Mouse (Mus musculus) testis, adult 2 months (tissue): ENCODE data around the gene Rnf34.

ENCODE experiments used
- CTCF ChIP-seq: fragments of 200-500 bp; IDR thresholded peaks from 2 replicates; pipeline ENCODE4 v1.5.1; 2012; ENCODE audit warnings: low read depth, mild to moderate bottlenecking, inconsistent platforms, low read length, moderate library complexity; ENCODE audit not compliant: control insufficient read depth, insufficient read depth, insufficient replicate concordance
- POLR2A ChIP-seq: fragments of 200-500 bp; IDR thresholded peaks from 2 replicates; pipeline ENCODE4 v1.6.1; 2012; ENCODE audit warnings: low read depth, mild to moderate bottlenecking, inconsistent platforms, low read length, moderate library complexity; ENCODE audit not compliant: control insufficient read depth

DNA sequence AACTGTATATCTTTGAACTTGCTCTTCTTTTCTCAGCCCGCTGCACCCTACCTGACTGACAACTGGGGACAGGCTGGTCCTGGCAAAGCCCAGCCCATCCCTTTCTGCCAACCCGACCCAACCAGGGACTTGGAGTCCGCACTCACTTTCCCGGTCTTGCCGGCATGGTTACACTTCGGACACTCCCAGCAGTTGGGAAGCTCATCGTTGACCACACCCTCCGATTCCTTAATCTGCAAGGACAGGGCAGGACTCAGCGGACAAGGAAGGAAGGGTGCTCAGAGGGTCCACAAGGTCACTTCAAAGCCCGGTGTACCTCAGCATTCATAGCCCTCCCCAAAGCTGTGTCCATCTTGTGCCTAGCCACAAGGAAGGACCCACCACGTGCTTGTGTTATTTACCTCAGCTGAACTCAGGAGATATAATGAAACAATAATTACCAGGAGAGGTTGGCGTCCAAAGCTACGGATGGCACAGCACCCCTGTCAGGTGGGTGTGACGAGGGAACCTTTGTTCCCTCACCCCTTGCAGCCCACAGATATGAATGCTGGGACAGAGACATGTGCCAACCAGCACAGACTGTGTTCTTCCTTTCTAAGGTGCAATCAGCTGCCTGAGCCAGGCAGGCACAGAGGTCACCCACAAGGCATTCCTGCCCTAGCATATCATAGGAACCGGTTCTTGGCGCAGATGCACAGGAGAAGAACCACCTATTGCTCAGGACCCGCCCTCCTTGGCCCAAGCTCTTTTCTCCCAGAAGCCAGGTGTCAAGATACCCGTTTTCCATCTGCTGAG, 32.6 kb downstream of the Rnf34 start:
- TF ChIP-seq CTCF, result no peak
- no peak for TF ChIP-seq POLR2A
